Mouse (Mus musculus) neural tube, embryonic 15.5 days (tissue): ENCODE data around the gene Hmbs. TPM values are rescaled to one million over a fixed set of nuclear protein-coding genes. Genes with fewer than 3 reads are reported as not detected.
"Not testable (repeated sequence)": the region's sequence is repeated elsewhere in the genome, so short reads cannot be mapped to it uniquely, and the experiment has no call there.

ENCODE experiments used
- ATAC-seq: fragments of 200-750 bp; cut with Nextera tagmentation; 2 replicates; pipeline ENCODE4 v1.8.0; 2017; ENCODE audit warnings: mild to moderate bottlenecking, moderate TSS enrichment, moderate library complexity; ENCODE audit not compliant: low FRiP score
- H3K27ac ChIP-seq: fragments of 300-500 bp; sonication (generic); replicated peaks from 2 replicates; pipeline ENCODE4 v1.5.1; 2015; ENCODE audit warnings: mild to moderate bottlenecking, inconsistent platforms
- H3K27me3 ChIP-seq: fragments of 300-500 bp; sonication (generic); replicated peaks from 2 replicates; pipeline ENCODE4 v1.6.1; 2015; ENCODE audit warnings: inconsistent platforms
- H3K36me3 ChIP-seq: fragments of 300-500 bp; sonication (generic); 2 replicates; pipeline ENCODE4 v1.6.1; 2015; ENCODE audit warnings: inconsistent platforms
- H3K4me1 ChIP-seq: fragments of 300-500 bp; sonication (generic); 2 replicates; pipeline ENCODE4 v1.6.1; 2015; ENCODE audit warnings: inconsistent platforms
- H3K4me2 ChIP-seq: fragments of 300-500 bp; sonication (generic); 2 replicates; pipeline ENCODE4 v1.6.1; 2015; ENCODE audit warnings: inconsistent platforms, mild to moderate bottlenecking, moderate library complexity
- H3K4me3 ChIP-seq: fragments of 300-500 bp; sonication (generic); replicated peaks from 2 replicates; pipeline ENCODE4 v1.5.1; 2015; ENCODE audit warnings: mild to moderate bottlenecking, inconsistent platforms
- H3K9ac ChIP-seq: fragments of 300-500 bp; sonication (generic); replicated peaks from 2 replicates; pipeline ENCODE4 v1.6.1; 2015; ENCODE audit warnings: mild to moderate bottlenecking, inconsistent platforms
- H3K9me3 ChIP-seq: fragments of 300-500 bp; sonication (generic); replicated peaks from 2 replicates; pipeline ENCODE4 v1.6.1; 2016; ENCODE audit warnings: inconsistent platforms
- WGBS: fragments of 180-500 bp; shearing (Covaris S2); methylation state at CpG from one replicate; pipeline ENCODE4 v1.1.7; 2015; ENCODE audit warnings: mixed read lengths; 5-methylcytosine and 5-hydroxymethylcytosine counted together
- polyA plus RNA-seq: library from polyadenylated mRNA; unstranded; fragments of >200 nt; fragmentation: Nextera tagmentation; extraction: Ambion mirVana; gene quantifications from 2 replicates; pipeline ENCODE4 v1.2.1, GENCODE M21; 2015

Hmbs gene
- polyA plus RNA-seq, result 58.3 and 62.5 TPM in 2 replicates

DNA sequence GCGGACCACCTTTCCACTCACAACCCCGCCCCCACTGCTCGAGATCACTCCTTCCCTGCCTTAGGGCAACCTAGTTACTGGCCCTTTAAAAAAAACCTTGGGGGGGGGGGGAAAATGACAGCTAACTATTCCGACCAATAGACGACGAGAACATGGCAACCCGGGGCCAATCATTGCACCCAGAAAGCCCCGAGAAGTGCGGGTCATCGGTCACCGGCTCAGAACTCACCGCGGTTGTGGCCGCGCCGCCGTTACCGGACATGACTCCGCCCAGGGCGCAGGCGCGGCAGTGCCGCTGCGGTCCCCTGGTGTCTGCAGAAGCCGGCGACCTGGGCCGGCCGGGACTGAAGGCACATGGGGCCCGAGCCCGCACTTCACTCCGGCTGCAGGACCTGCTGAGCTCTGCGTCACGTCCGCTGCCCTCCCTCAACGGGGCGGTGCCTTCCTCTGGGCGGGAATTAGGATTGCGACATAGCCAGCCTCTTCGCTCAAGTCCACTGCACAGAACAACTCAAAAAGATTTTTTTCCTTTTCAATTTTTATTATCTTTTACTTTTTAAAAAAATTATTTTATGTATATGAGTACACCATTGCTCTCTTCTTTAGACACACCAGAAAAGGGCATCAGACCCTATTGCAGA lies at the start of gene Hmbs:
Gene Hmbs (minus strand): TSS at position 448 of the 641 bp plus-strand sequence.
- H3K36me3 ChIP-seq, result peaks cover 31% of the 10 kb centered on the region
- no peaks in the 10 kb centered on the region for H3K27me3 ChIP-seq
- no peaks in the 10 kb centered on the region for H3K9me3 ChIP-seq
- H3K4me3 ChIP-seq, result peak within 1 kb of the TSS; percentile 92
- peak; percentile 95 for ATAC-seq
- under 1% methylated on average over 39 of the region's 39 CpGs for WGBS
- peak within 1 kb of the TSS; percentile 99 for H3K27ac ChIP-seq
- H3K9ac ChIP-seq, result peak within 1 kb of the TSS; percentile 86
- H3K4me2 ChIP-seq, result peak within 1 kb of the TSS; percentile 70
- H3K4me1 ChIP-seq, result peaks cover 20% of the 10 kb centered on the region

DNA sequence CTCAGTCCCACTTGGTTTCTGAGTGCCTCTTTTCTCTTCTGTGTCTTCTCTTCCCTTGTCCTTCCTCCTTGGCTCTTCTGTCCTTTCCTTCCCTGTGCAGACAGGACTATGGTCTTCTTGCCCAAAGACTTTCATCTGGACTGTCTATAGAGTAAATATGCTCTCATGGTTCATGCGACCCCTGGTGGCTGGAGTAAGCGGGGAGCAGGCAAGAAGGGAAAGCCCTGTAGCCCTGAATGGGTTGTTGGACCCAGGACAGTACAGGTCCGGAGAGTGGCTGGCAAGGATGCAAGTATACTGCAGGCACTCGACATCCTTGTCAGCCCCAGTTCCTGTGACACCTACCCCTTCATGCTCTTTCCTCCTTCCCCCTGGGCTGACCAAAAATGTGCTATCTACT lies 47.4 kb upstream of the Hmbs start:
- H3K4me1 ChIP-seq, result peaks cover 5% of the 10 kb centered on the region
- no peaks in the 10 kb centered on the region for H3K27me3 ChIP-seq
- H3K4me3 ChIP-seq, result no peak overlapping the region
- H3K27ac ChIP-seq, result no peak overlapping the region
- no peak overlapping the region for H3K4me2 ChIP-seq
- no peak overlapping the region for H3K9ac ChIP-seq
- H3K9me3 ChIP-seq, result no peaks in the 10 kb centered on the region
- peaks cover 51% of the 10 kb centered on the region for H3K36me3 ChIP-seq
- 41% methylated on average over 4 of the region's 4 CpGs for whole genome bisulfite sequencing
- no peak for ATAC-seq

DNA sequence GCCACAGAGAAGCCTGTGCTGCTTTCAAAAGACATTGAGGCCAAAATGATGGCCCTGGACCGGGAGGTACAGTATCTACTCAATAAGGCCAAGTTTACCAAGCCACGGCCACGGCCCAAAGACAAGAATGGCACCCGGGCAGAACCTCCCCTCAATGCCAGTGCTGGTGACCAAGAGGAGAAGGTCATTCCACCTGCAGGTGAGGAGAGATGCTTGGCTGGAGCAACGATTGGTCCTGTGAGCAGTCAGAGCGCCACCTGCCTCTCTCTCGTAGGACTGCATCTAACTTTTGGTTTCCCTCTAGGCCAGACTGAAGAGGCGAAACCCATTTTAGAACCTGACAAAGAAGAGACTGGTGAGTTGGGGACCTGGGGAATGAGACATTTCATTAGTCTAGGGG lies 45.2 kb upstream of the Hmbs start:
- no peak overlapping the region for H3K4me3 ChIP-seq
- no peaks in the 10 kb centered on the region for H3K4me1 ChIP-seq
- 66% methylated on average over 8 of the region's 8 CpGs for whole genome bisulfite sequencing
- no peak overlapping the region for H3K27ac ChIP-seq
- H3K9ac ChIP-seq, result no peak overlapping the region
- no peak overlapping the region for H3K4me2 ChIP-seq
- peaks cover 73% of the 10 kb centered on the region for H3K36me3 ChIP-seq
- no peak for ATAC-seq
- H3K27me3 ChIP-seq, result no peaks in the 10 kb centered on the region
- H3K9me3 ChIP-seq, result no peaks in the 10 kb centered on the region

DNA sequence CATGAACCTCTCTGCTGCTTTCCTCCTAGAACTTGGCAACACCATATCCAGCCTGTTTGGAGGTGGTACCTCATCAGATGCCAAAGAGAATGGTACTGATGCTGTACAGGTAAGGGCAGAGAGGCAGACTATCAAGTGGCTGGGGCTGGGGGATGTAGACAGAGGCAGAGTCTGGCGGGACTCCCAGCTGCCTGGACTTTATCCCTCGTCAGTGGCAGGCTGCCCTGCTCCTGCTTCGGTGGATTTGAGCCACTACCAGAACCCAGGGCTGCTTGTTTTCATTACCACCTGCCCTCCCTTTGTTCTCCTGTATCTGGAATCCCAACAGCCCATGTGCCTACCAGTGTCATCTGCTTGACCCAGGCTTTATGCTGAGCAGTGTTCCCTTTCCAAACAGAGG lies 43.2 kb upstream of the Hmbs start:
- Histone ChIP-seq H3K4me3 (no peak overlapping the region), H3K4me2 (no peak overlapping the region), H3K4me1 (no peaks in the 10 kb centered on the region), H3K9ac (no peak overlapping the region), H3K27ac (no peak overlapping the region), H3K27me3 (no peaks in the 10 kb centered on the region), H3K9me3 (no peaks in the 10 kb centered on the region), H3K36me3 (peaks cover 94% of the 10 kb centered on the region)
- WGBS, result 95% methylated on average over 3 of the region's 3 CpGs
- ATAC-seq, result no peak

DNA sequence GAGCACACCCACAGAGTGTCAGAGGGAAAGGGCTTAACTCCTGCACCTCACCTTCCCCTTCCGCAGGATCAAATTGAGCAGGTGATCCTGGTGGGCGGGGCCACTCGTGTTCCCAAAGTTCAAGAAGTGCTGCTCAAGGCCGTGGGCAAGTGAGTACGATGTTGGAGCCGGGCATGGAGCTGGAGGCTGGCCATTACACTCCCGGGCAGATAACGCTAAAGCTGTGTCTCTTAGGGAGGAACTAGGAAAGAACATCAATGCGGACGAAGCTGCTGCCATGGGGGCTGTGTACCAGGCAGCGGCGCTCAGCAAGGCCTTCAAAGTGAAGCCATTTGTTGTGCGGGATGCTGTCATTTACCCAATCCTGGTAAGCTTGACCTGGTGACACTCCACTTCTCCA lies 40.6 kb upstream of the Hmbs start:
- no peak for ATAC-seq
- no peak overlapping the region for H3K9ac ChIP-seq
- H3K36me3 ChIP-seq, result peaks cover 83% of the 10 kb centered on the region
- no peak overlapping the region for H3K27ac ChIP-seq
- 92% methylated on average over 13 of the region's 13 CpGs for WGBS
- no peaks in the 10 kb centered on the region for H3K27me3 ChIP-seq
- H3K4me1 ChIP-seq, result peaks cover 17% of the 10 kb centered on the region
- H3K4me3 ChIP-seq, result no peak overlapping the region
- no peak overlapping the region for H3K4me2 ChIP-seq
- no peaks in the 10 kb centered on the region for H3K9me3 ChIP-seq

DNA sequence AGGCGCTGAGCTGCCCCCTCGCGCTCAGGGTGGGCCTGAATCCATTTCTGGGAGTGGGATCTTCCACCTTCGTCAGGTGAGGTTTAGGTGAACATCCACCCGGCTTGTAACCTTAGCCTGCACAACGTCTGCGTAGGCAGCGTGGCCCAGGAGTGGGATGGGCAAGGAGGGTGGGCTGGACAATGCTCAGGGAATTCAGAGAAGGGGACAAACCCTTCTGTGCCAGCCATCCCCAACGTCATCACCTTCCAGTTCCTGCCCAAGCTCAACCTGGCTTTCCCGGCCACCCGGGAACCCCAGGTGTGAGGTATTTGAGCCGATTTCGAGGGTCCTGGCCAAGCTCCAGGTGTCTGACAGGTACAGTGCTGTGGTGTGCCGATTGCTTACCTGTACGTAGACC lies 35.8 kb upstream of the Hmbs start:
- H3K27me3 ChIP-seq, result no peaks in the 10 kb centered on the region
- peak; percentile 22 for ATAC-seq
- H3K4me2 ChIP-seq, result peak overlapping the region; percentile 94
- no peaks in the 10 kb centered on the region for H3K9me3 ChIP-seq
- H3K9ac ChIP-seq, result peak overlapping the region; percentile 96
- H3K4me3 ChIP-seq, result peak overlapping the region; percentile 94
- 8% methylated on average over 15 of the region's 15 CpGs for WGBS
- peaks cover 37% of the 10 kb centered on the region for H3K36me3 ChIP-seq
- H3K4me1 ChIP-seq, result peaks cover 27% of the 10 kb centered on the region
- peak overlapping the region; percentile 90 for H3K27ac ChIP-seq

DNA sequence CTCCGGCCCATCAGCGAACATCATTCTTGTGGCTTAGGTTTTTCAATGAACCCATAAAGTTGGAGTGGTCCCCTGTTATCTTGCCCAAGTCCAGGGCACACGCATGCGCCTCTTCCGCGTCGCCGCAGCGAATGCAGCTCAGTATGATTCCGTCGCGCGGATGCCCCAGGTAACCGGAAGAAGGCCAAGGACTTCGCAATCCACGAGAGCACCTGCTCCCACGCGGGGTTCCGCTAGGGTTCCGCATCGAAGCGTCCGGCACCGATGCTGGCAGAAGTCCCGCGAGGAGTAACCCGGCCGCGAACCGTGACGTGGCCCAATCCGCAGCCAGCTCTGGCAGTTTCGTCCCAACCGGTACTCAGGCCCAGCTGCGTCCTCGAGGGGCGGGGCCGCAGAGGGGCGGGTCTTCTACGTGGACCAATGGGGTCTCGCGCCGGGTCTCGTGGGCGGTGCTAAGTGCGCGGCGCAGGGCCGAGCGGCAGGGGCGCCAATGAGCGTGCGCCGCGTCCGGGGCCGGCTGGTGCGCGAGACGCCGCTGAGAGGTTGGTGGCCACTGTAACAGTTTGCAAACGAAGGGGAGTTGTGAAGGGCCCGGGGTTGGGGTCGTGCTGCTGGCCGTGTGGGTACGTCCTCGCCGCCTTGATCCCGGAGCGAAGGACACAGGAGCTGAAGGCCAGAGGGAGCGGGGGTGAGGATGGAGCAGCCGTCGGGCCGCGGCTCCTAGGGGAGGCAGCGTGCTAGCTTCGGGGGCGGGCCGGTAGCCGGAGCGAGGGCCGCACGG lies 35.2 kb upstream of the Hmbs start, which contains the start of gene Hyou1:
Gene Hyou1 (plus strand): TSS at position 437 of the 781 bp plus-strand sequence.
- H3K9me3 ChIP-seq, result no peaks in the 10 kb centered on the region
- H3K36me3 ChIP-seq, result peaks cover 31% of the 10 kb centered on the region
- H3K9ac ChIP-seq, result peak within 1 kb of the TSS; percentile 96
- peak within 1 kb of the TSS; percentile 94 for H3K4me2 ChIP-seq
- peaks cover 27% of the 10 kb centered on the region for H3K4me1 ChIP-seq
- WGBS, result 0% methylated on average over 82 of the region's 83 CpGs
- ATAC-seq, result peak; percentile 98
- H3K27ac ChIP-seq, result peak within 1 kb of the TSS; percentile 95
- H3K27me3 ChIP-seq, result no peaks in the 10 kb centered on the region
- H3K4me3 ChIP-seq, result peak within 1 kb of the TSS; percentile 94

DNA sequence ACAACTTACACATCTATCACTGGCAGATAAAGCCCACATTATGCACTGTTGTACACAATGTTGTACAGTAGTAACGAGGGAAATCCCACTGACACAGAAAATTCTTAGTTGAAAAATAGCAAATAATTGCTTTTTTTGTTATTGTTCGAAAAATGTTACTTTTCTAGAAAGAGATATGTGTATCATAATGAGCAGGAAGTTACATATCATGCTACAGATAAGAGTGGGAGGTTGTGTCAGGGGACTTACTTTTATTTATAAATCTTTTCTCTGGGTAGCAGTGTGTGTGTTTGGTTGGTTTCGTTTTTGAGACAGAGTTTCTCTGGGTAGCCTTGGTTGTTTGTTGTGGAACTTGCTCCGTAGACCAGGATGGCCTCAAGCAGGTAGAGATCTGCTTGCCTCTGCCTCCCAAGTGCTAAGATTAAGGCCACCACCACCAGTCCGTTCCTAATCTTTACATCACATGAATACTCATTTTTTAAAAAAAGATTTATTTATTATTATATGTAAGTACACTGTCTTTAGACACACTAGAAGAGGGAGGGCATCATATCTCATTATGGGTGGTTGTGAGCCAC lies 34.2 kb upstream of the Hmbs start:
- peak overlapping the region; percentile 94 for H3K4me2 ChIP-seq
- peak overlapping the region; percentile 94 for H3K4me3 ChIP-seq
- peaks cover 27% of the 10 kb centered on the region for H3K4me1 ChIP-seq
- no peaks in the 10 kb centered on the region for H3K27me3 ChIP-seq
- H3K36me3 ChIP-seq, result peaks cover 21% of the 10 kb centered on the region
- peak overlapping the region; percentile 95 for H3K27ac ChIP-seq
- H3K9ac ChIP-seq, result peak overlapping the region; percentile 76
- H3K9me3 ChIP-seq, result no peaks in the 10 kb centered on the region
- WGBS, result 93% methylated on average over 5 of the region's 5 CpGs
- ATAC-seq, result no peak

DNA sequence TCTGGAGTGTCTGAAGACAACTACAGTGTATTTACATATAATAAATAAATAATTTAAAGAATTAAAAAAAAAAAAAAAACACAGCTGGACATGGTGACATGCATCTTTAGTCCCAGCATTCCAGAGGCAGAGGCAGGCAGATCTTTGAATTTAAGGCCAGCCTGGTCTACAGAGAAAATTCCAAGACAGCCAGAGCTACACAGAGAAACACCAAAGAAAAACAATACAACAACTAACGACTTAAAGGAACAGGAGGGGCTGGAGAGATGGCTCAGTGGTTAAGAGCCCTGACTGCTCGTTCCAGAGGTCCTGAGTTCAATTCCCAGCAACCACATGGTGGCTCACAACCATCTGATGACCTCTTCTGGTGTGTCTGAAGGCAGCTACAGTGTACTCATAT lies 33.3 kb upstream of the Hmbs start:
- peaks cover 27% of the 10 kb centered on the region for H3K4me1 ChIP-seq
- not testable (repeated sequence) for H3K27me3 ChIP-seq, H3K4me2 ChIP-seq, H3K9me3 ChIP-seq, H3K27ac ChIP-seq, H3K9ac ChIP-seq, ATAC-seq, H3K4me3 ChIP-seq
- 88% methylated on average over 2 of the region's 2 CpGs for WGBS
- peaks cover 12% of the 10 kb centered on the region for H3K36me3 ChIP-seq

DNA sequence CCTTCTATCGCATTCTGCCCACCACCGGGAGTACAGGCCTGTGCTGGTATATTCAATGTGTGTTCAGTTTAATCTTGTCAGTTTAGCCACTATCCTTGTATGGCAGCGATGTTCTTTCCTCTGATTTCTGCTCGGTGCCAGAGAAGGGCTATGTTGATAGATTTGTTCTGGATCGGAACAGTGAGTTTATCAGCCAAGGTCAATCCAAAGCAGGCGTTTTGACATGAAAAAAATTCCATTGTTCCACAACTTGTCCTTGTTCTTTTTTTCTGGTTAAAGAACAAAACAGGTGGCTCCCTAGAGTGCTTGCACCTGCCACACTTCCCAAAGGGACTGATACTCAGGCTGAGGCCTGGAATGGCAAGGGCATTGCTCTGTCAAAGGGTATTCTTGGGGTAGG lies 32.1 kb upstream of the Hmbs start:
- Histone ChIP-seq H3K4me3 (no peak overlapping the region), H3K4me2 (no peak overlapping the region), H3K27ac (no peak overlapping the region), H3K36me3 (no peaks in the 10 kb centered on the region), H3K27me3 (no peaks in the 10 kb centered on the region), H3K4me1 (peaks cover 23% of the 10 kb centered on the region), H3K9ac (no peak overlapping the region), H3K9me3 (no peaks in the 10 kb centered on the region)
- ATAC-seq, result no peak
- WGBS, result 90% methylated on average over 6 of the region's 6 CpGs

DNA sequence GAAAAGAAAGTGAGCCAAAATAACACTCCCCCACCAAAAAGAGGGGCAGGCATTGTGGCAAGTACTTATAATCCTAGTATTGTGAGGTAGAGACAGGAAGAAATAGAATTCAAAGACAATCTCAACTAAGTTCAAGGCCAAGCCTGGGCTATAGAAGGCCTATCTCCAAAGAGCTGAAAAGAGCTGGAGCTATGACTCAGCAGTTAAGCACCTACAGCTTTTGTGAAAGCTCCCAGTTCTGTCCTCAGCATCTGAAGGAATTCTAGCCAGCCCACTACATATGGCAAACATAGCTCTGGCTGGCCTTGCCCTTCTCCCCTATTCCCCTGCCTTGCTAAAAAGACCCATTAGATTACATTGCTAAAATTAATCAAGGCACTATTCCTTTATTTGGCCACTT lies 29.4 kb upstream of the Hmbs start:
- H3K27ac ChIP-seq, result no peak overlapping the region

DNA sequence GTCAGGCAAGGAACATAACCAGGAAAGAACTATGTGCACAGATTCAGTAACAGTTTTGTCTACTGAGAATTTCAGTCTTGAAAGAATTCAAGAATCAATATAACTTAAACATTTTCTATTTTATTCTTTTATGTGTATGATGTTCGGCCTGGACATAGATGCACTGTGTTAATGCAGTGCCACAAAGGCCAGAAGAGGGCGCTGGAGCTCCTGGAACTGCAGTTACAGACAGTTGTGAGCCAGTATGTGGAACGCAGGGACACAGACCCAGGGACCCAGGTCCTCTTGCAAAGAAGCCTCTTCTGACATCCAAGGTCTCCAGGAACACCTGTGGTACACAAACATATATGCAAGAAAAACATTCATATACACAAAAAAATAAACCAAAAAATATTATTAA lies 20.5 kb upstream of the Hmbs start:
- Histone ChIP-seq H3K4me2 (no peak overlapping the region), H3K9ac (no peak overlapping the region), H3K4me3 (no peak overlapping the region), H3K4me1 (peaks cover 8% of the 10 kb centered on the region), H3K27me3 (no peaks in the 10 kb centered on the region), H3K27ac (no peak overlapping the region), H3K9me3 (no peaks in the 10 kb centered on the region), H3K36me3 (peaks cover 3% of the 10 kb centered on the region)
- 67% methylated on average over 3 of the region's 3 CpGs for WGBS
- no peak for ATAC-seq

More for the DNA sequence above, 29.4 kb upstream of the Hmbs start:
- no peaks in the 10 kb centered on the region for H3K9me3 ChIP-seq
- no peak for ATAC-seq
- no peaks in the 10 kb centered on the region for H3K27me3 ChIP-seq
- no peak overlapping the region for H3K9ac ChIP-seq
- H3K4me2 ChIP-seq, result no peak overlapping the region
- no peaks in the 10 kb centered on the region for H3K36me3 ChIP-seq
- peaks cover 7% of the 10 kb centered on the region; the same call in 1 of the 2 replicates for H3K4me1 ChIP-seq
- no peak overlapping the region for H3K4me3 ChIP-seq
